Mouse (Mus musculus): Measurements from ENCODE around the gene Nxph2.

The Nxph2 gene

DNA sequence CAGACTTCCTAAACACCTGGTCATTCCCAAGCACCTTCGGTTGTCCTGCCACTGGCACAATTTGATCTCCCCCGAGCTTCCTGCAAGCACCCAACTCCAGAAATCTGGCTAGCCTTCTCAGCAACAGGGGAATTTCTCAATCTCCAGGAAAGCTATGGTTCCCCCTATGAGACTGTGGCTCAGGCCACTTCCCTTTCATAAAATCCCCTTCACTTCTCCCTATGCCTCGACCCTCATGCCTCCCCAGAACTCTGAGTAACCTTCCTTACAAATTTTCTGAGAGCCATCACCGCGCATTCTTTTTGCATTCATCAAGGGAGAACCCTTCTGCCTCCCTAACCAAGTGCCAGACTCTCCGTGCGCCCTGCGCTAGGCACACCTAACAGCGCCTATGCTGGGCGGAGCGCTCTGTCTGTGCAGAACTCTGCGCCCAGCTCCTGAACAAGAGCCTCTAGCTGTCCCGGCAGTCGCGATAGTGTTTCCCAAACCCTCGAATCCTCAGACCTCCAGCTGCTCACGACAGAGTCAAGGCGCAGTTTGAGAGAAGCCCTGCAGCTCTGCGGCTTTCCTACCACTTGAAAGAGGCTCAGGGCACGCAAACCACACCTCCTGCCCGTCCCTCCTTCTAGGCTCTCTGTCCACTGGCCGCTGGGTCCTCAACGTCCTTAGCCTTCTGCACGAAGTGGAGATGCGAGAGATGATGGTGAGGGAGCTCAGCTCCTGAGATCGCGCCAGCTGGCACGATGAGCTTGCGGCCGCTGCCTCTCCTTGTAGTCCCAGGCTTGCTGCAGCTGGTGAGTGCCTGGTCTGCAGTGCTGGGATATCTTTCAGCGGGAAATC, at the start of gene Nxph2:
TSS of gene Nxph2 (plus strand) at position 501 of the 840 bp plus-strand sequence.
- TF ChIP-seq GATA4 (IDR thresholded peaks at IDR 0.05; ENCODE audit: insufficient replicate concordance, low read length), result no peak

DNA sequence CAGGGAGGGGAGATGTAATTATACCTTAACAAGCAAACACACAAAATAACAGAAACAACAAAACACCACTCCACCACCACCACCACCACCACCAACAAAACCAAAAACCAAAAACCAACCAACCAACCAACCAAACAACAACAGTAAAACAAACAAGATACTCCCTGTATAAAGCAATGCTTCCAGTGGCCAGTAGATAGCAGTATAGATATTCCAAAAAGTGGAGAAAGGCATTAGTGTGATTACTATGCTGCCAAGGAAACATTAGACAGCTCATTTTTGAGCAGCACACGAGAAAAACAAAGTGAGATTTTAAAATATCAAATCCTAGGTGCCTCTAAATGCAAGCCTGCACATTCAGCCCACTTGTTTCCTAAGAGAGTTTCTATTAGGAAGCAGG, 6.2 kb upstream of the Nxph2 start:
- no peak for TF ChIP-seq GATA4 (IDR thresholded peaks at IDR 0.05; ENCODE audit: insufficient replicate concordance, low read length)

Measured in liver, adult (tissue).